Mouse (Mus musculus) liver, embryonic 14 days (tissue): ENCODE results near the gene Arhgef39. TPM values are rescaled to one million over a fixed set of nuclear protein-coding genes. Genes with fewer than 3 reads are reported as not detected.

Experiments
- polyA plus RNA-seq: library from polyadenylated mRNA; depleted of rRNA; stranded (reverse); fragments of >200 nt; gene quantifications from 2 replicates; pipeline ENCODE4 v1.2.3, GENCODE M21; 2012; rRNA removed

Gene Arhgef39
- 33.9 and 38.3 TPM in 2 replicates for polyA plus RNA-seq

GRCm38 (mm10) chr4:43499407-43500333 lies at the start of gene Arhgef39:
Gene Arhgef39, minus strand, starts transcription at chr4:43499695.

GRCm38 (mm10) chr4:43506536-43507185 lies 7.2 kb upstream of the Arhgef39 start, which contains the start of gene Car9:
Gene Car9, plus strand, starts transcription at chr4:43506966.

GRCm38 (mm10) chr4:43492821-43493185 lies 6.7 kb downstream of the Arhgef39 start, which contains the start of gene Ccdc107:
Gene Ccdc107, plus strand, starts transcription at chr4:43492900.

GRCm38 (mm10) chr4:43483535-43484091 lies 15.9 kb downstream of the Arhgef39 start, which contains the start of gene Sit1:
Gene Sit1, minus strand, starts transcription at chr4:43483734.

GRCm38 (mm10) chr4:43454041-43454836 lies 45.3 kb downstream of the Arhgef39 start, which contains the start of gene Cd72:
Gene Cd72, minus strand, starts transcription at chr4:43454628.

Other genes starting within 250 kb of the Arhgef39 start
- gene Atp8b5, start 232.5 kb downstream of the Arhgef39 start, polyA plus RNA-seq = 0.07 and 0.09 TPM in 2 replicates
- 0.39 and 0.45 TPM in 2 replicates for gene Rusc2, start 117.7 kb downstream of the Arhgef39 start, polyA plus RNA-seq
- gene Fam166b, start 70.6 kb downstream of the Arhgef39 start, polyA plus RNA-seq = 0.02 TPM in 1 of 2 replicates, not detected in the other
- 2.4 and 2.7 TPM in 2 replicates for gene Tesk1, start 57.8 kb downstream of the Arhgef39 start, polyA plus RNA-seq
- 0.20 and 0.38 TPM in 2 replicates for gene Cd72, start 45.1 kb downstream of the Arhgef39 start, polyA plus RNA-seq
- gene Sit1, start 16.0 kb downstream of the Arhgef39 start, polyA plus RNA-seq = 0.06 TPM in 1 of 2 replicates, not detected in the other
- 32.7 and 38.7 TPM in 2 replicates for gene Ccdc107, start 6.8 kb downstream of the Arhgef39 start, polyA plus RNA-seq
- 0.53 and 0.58 TPM in 2 replicates for gene Car9, start 7.3 kb upstream of the Arhgef39 start, polyA plus RNA-seq
- 9.7 and 20.6 TPM in 2 replicates for gene Tpm2, start 24.1 kb upstream of the Arhgef39 start, polyA plus RNA-seq
- gene Creb3, start 62.6 kb upstream of the Arhgef39 start, polyA plus RNA-seq = 10.3 and 12.2 TPM in 2 replicates
- gene Tln1, start 63.0 kb upstream of the Arhgef39 start, polyA plus RNA-seq = 27.3 and 31.5 TPM in 2 replicates
- gene Rgp1, start 79.0 kb upstream of the Arhgef39 start, polyA plus RNA-seq = 13.7 and 16.2 TPM in 2 replicates
- 11.1 and 12.8 TPM in 2 replicates for gene Gba2, start 79.2 kb upstream of the Arhgef39 start, polyA plus RNA-seq
- not detected in 2 replicates for gene Msmp, start 84.8 kb upstream of the Arhgef39 start, polyA plus RNA-seq
- gene Npr2, start 132.2 kb upstream of the Arhgef39 start, polyA plus RNA-seq = 1.5 and 1.9 TPM in 2 replicates
- 0.12 and 0.27 TPM in 2 replicates for gene Spag8, start 153.9 kb upstream of the Arhgef39 start, polyA plus RNA-seq
- gene Hint2, start 156.8 kb upstream of the Arhgef39 start, polyA plus RNA-seq = 28.3 and 30.4 TPM in 2 replicates
- gene Tmem8b, start 169.3 kb upstream of the Arhgef39 start, polyA plus RNA-seq = 0.18 and 0.26 TPM in 2 replicates
- gene Fam221b, start 169.4 kb upstream of the Arhgef39 start, polyA plus RNA-seq = 0.02 TPM in 2 replicates
- gene Olfr70, start 201.1 kb upstream of the Arhgef39 start, polyA plus RNA-seq = not detected in 2 replicates
- not detected in 2 replicates for gene Olfr71, start 210.6 kb upstream of the Arhgef39 start, polyA plus RNA-seq
- gene Hrct1, start 227.5 kb upstream of the Arhgef39 start, polyA plus RNA-seq = 0.07 and 0.10 TPM in 2 replicates
- 0.01 and 0.02 TPM in 2 replicates for gene Spaar, start 230.3 kb upstream of the Arhgef39 start, polyA plus RNA-seq